Mouse (Mus musculus): Measurements from ENCODE around the gene Klc4.

The Klc4 gene

GRCm38 (mm10) chr17:46645561-46646321 is at the start of gene Klc4, which contains the start of gene Mrpl2:
Gene Klc4, minus strand, starts transcription at chr17:46646022.
Gene Mrpl2, plus strand, starts transcription at chr17:46646229.
- in situ Hi-C loops (cut with MboI) = no loop called here

GRCm38 (mm10) chr17:46694517-46695063 is 48.8 kb upstream of the Klc4 start:
- in situ Hi-C loops (cut with MboI) = no loop called here

GRCm38 (mm10) chr17:46691390-46691789 is 45.6 kb upstream of the Klc4 start:
- in situ Hi-C loops (cut with MboI) = no loop called here

GRCm38 (mm10) chr17:46690665-46691064 is 44.8 kb upstream of the Klc4 start:
- in situ Hi-C loops (cut with MboI) = no loop called here

- in situ Hi-C loops (cut with MboI) = no loop called here
These were observed 40.1 kb upstream of the Klc4 start for GRCm38 (mm10) chr17:46685913-46686312.

GRCm38 (mm10) chr17:46682654-46683389 is 37.0 kb upstream of the Klc4 start:
- in situ Hi-C loops (cut with MboI) = no loop called here

- in situ Hi-C loops (cut with MboI) = no loop called here
These were observed 35.8 kb upstream of the Klc4 start for GRCm38 (mm10) chr17:46681466-46682118.

- in situ Hi-C loops (cut with MboI) = no loop called here
These were observed 35.0 kb upstream of the Klc4 start, which contains the start of gene Klhdc3 for GRCm38 (mm10) chr17:46680760-46681373. Gene Klhdc3, minus strand, starts transcription at chr17:46680914.

- in situ Hi-C loops (cut with MboI) = no loop called here
These were observed 34.3 kb upstream of the Klc4 start for GRCm38 (mm10) chr17:46679843-46680759.

GRCm38 (mm10) chr17:46678911-46679310 is 33.1 kb upstream of the Klc4 start:
- in situ Hi-C loops (cut with MboI) = no loop called here

GRCm38 (mm10) chr17:46678416-46678815 is 32.6 kb upstream of the Klc4 start, which contains the start of gene Mea1:
Gene Mea1, plus strand, starts transcription at chr17:46678793.
- in situ Hi-C loops (cut with MboI) = no loop called here

- in situ Hi-C loops (cut with MboI) = no loop called here
These were observed 28.9 kb upstream of the Klc4 start for GRCm38 (mm10) chr17:46674530-46675283.

GRCm38 (mm10) chr17:46673850-46674529 is 28.2 kb upstream of the Klc4 start, which contains the start of gene Rrp36:
Gene Rrp36, minus strand, starts transcription at chr17:46674352.
- in situ Hi-C loops (cut with MboI) = no loop called here

GRCm38 (mm10) chr17:46669911-46670310 is 24.1 kb upstream of the Klc4 start:
- in situ Hi-C loops (cut with MboI) = no loop called here

GRCm38 (mm10) chr17:46667712-46668111 is 21.9 kb upstream of the Klc4 start:
- in situ Hi-C loops (cut with MboI) = no loop called here

GRCm38 (mm10) chr17:46662730-46663129 is 16.9 kb upstream of the Klc4 start:
- in situ Hi-C loops (cut with MboI) = no loop called here

- in situ Hi-C loops (cut with MboI) = no loop called here
These were observed 16.2 kb upstream of the Klc4 start for GRCm38 (mm10) chr17:46661981-46662380.

GRCm38 (mm10) chr17:46661351-46661750 is 15.5 kb upstream of the Klc4 start:
- in situ Hi-C loops (cut with MboI) = no loop called here

- in situ Hi-C loops (cut with MboI) = no loop called here
These were observed 10.2 kb upstream of the Klc4 start for GRCm38 (mm10) chr17:46656054-46656453.
